Mouse (Mus musculus) kidney, postnatal 0 days (tissue): ENCODE results near the gene Zfp872. TPM values are rescaled to one million over a fixed set of nuclear protein-coding genes. Genes with fewer than 3 reads are reported as not detected.
A peak's percentile ranks its signal among the peaks of the same experiment; 100 is the strongest.
"Not testable (repeated sequence)": the region's sequence is repeated elsewhere in the genome, so short reads cannot be mapped to it uniquely, and the experiment has no call there.

ENCODE experiments used
- ATAC-seq: fragments of 200-750 bp; cut with Nextera tagmentation; replicated peaks from 2 replicates; pipeline ENCODE4 v1.8.0; 2017; ENCODE audit warnings: low read depth, moderate number of reproducible peaks, moderate TSS enrichment, moderate library complexity; ENCODE audit not compliant: low FRiP score
- DNase-seq: peaks from one replicate; pipeline ENCODE4 v3.0.0-alpha.2; 2016; ENCODE audit warnings: low spot score
- H3K27ac ChIP-seq: fragments of 300-500 bp; sonication (generic); 2 replicates; pipeline ENCODE4 v1.5.1; 2014; ENCODE audit warnings: mild to moderate bottlenecking
- H3K27me3 ChIP-seq: fragments of 300-500 bp; sonication (generic); 2 replicates; pipeline ENCODE4 v1.6.1; 2014; ENCODE audit warnings: low read length, mixed read lengths; ENCODE audit not compliant: insufficient read depth
- H3K36me3 ChIP-seq: fragments of 300-500 bp; sonication (generic); 2 replicates; pipeline ENCODE4 v1.6.1; 2014; ENCODE audit warnings: low read length, mixed read lengths; ENCODE audit not compliant: insufficient read depth
- H3K4me1 ChIP-seq: fragments of 300-500 bp; sonication (generic); replicated peaks from 2 replicates; pipeline ENCODE4 v1.6.1; 2014; ENCODE audit warnings: antibody characterized with exemption, low read length, mixed read lengths; ENCODE audit not compliant: insufficient read depth
- H3K4me2 ChIP-seq: fragments of 300-500 bp; sonication (generic); 2 replicates; pipeline ENCODE4 v1.6.1; 2014; ENCODE audit warnings: mild to moderate bottlenecking, low read length, moderate library complexity, mixed read lengths
- H3K4me3 ChIP-seq: fragments of 300-500 bp; sonication (generic); replicated peaks from 2 replicates; pipeline ENCODE4 v1.5.1; 2014; ENCODE audit warnings: low read depth, low read length
- H3K9ac ChIP-seq: fragments of 300-500 bp; sonication (generic); 2 replicates; pipeline ENCODE4 v1.6.1; 2014; ENCODE audit warnings: low read depth, low read length
- H3K9me3 ChIP-seq: fragments of 300-500 bp; sonication (generic); replicated peaks from 2 replicates; pipeline ENCODE4 v1.6.1; 2016; ENCODE audit warnings: low read length, inconsistent platforms, mixed read lengths
- CTCF ChIP-seq: IDR thresholded peaks from 2 replicates; pipeline ENCODE4 v1.5.1; 2016; ENCODE audit warnings: antibody characterized with exemption, low read depth, mild to moderate bottlenecking, moderate library complexity
- WGBS: fragments of 180-500 bp; shearing (Covaris S2); extraction: QIAGEN DNeasy Blood & Tissue Kit; methylation state at CpG from one replicate; pipeline ENCODE4 v1.1.7; 2014; 5-methylcytosine and 5-hydroxymethylcytosine counted together
- polyA plus RNA-seq: library from polyadenylated mRNA; unstranded; fragments of >200 nt; fragmentation: Nextera tagmentation; extraction: Ambion mirVana; gene quantifications from 2 replicates; pipeline ENCODE4 v1.2.1, GENCODE M21; 2015

Gene Zfp872
- polyA plus RNA-seq, 1 experiment from 2014 or later, result 0.11 TPM

DNA sequence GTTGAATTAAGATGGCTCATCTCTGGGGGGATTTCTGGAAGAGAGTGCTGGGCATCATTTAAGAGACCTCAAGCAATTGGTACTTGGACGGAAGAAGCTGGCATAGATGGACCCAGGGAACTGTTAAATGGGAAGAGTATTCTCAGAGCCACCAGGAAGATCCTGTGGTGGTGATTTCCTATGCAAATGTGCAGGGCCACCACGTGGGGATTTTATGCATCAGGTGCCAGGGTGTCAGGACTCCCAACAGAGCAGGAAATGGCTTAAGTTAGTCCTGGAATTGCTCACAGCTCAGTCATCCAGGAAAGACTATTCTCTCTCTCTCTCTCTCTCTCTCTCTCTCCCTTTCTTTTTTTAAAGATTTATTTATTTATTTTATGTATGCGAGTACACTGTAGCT lies 28.8 kb downstream of the Zfp872 start:
- no peak for TF ChIP-seq CTCF
- Histone ChIP-seq H3K27me3 (no peaks in the 10 kb centered on the region), H3K9ac (no peak overlapping the region), H3K9me3 (no peaks in the 10 kb centered on the region), H3K4me2 (no peak overlapping the region), H3K4me3 (no peak overlapping the region), H3K4me1 (no peaks in the 10 kb centered on the region), H3K36me3 (no peaks in the 10 kb centered on the region), H3K27ac (no peak overlapping the region)
- WGBS, result 44% methylated on average over 3 of the region's 3 CpGs
- ATAC-seq (no peak), DNase-seq (no peak)

- no peak for ATAC-seq
- H3K36me3 ChIP-seq, result no peaks in the 10 kb centered on the region
- H3K27ac ChIP-seq, result no peak overlapping the region
Observed at GRCm38 (mm10) chr9:22217858-22218493, 30.1 kb downstream of the Zfp872 start.

DNA sequence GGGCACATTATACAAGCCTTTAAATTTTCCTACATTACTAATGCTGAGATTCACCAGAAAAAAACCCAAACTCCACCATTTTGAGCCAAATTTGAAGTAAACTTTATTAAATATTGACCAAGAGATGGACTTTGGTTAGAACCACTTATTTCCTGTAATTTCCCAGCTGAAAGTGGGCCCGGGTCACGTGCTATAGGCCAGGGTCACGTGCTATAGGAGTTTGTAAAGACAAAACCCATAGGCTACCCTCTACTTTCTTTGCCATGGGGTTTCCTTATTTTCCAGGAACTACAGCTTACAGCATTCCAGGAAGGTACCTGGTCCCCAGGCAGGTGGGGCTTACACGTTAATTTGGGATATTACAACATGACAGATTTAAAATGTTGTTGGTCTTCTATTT lies 36.2 kb downstream of the Zfp872 start:
- no peaks in the 10 kb centered on the region for H3K9me3 ChIP-seq
- no peak overlapping the region for H3K9ac ChIP-seq
- H3K4me3 ChIP-seq, result no peak overlapping the region
- H3K27me3 ChIP-seq, result no peaks in the 10 kb centered on the region
- WGBS, result 94% methylated on average over 4 of the region's 4 CpGs
- no peak for TF ChIP-seq CTCF
- no peak overlapping the region for H3K4me2 ChIP-seq
- H3K36me3 ChIP-seq, result no peaks in the 10 kb centered on the region
- no peaks in the 10 kb centered on the region for H3K4me1 ChIP-seq
- no peak for DNase-seq
- no peak for ATAC-seq
- no peak overlapping the region for H3K27ac ChIP-seq

More at GRCm38 (mm10) chr9:22217858-22218493, 30.1 kb downstream of the Zfp872 start:
- no peaks in the 10 kb centered on the region for H3K27me3 ChIP-seq
- H3K4me2 ChIP-seq, result no peak overlapping the region
- H3K4me1 ChIP-seq, result no peaks in the 10 kb centered on the region
- DNase-seq, result no peak
- no peak overlapping the region for H3K4me3 ChIP-seq
- no peaks in the 10 kb centered on the region for H3K9me3 ChIP-seq
- no peak overlapping the region for H3K9ac ChIP-seq
- 55% methylated on average over 8 of the region's 8 CpGs for WGBS
- no peak for TF ChIP-seq CTCF

- H3K9ac ChIP-seq, result 0 out of 2 replicates have a peak overlapping the region, but pooled peaks have one; percentile 42
- ATAC-seq, result peak; percentile 15; the same call in 1 of the 2 replicates
- peak overlapping the region; percentile 67 for H3K4me2 ChIP-seq
- H3K9me3 ChIP-seq, result no peaks in the 10 kb centered on the region
- peak; percentile 45; the same call in 1 of the 2 replicates for TF ChIP-seq CTCF
- no peaks in the 10 kb centered on the region for H3K4me1 ChIP-seq
- peak overlapping the region; percentile 97; the same call in 1 of the 2 replicates for H3K27ac ChIP-seq
- 27% methylated on average over 17 of the region's 17 CpGs for WGBS
- no peaks in the 10 kb centered on the region for H3K36me3 ChIP-seq
- H3K4me3 ChIP-seq, result peak overlapping the region; percentile 79
- peak; percentile 77 for DNase-seq
- no peaks in the 10 kb centered on the region for H3K27me3 ChIP-seq
Observed at GRCm38 (mm10) chr9:22224536-22225503, 36.9 kb downstream of the Zfp872 start.

DNA sequence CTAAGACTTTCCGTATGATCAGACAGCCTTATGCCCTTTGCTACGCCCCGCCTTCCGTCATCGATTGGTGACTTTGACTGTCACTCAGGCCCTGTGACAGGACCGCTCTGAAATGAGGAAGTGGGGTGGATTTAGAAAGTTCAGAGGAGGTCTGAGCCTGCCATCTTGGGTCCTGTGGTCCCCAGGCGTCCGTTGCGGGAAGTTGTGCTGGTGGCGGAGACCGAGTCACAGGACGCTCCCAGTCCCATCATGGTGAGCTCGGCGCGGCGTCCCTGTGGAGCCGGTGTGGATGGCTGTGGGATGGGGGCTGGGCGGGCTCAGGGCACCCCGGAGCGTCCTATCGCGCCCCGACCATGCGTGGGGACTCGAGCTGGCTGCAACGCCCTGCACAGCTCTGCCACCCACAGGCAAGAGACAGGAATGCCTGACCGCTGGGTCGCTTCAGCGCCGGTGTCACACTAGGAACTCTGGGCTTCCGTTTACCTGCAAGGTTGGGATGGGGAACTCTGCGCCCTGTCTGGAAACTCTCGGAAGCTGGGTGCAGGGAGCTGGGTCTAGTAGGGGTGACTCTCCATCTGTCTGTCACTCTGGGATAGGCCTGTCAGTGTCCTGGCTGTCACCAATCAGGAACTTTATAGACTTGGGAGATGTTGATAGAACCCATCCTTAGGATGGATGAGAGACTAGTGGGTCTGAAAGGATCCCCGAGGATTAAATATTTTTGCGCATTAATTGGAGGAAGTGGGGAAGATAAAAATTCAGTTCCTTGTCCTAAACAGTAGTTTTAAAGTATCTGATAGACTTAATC lies 37.9 kb downstream of the Zfp872 start, which contains the start of gene Zfp809:
Gene Zfp809, plus strand, starts transcription at position 134 of the 808 bp plus-strand sequence.
- TF ChIP-seq CTCF, result peak; percentile 77
- Histone ChIP-seq H3K27me3 (no peaks in the 10 kb centered on the region), H3K4me2 (peak within 1 kb of the TSS; percentile 67), H3K9ac (peak within 1 kb of the TSS; percentile 89), H3K9me3 (no peaks in the 10 kb centered on the region), H3K27ac (peak within 1 kb of the TSS; percentile 97), H3K4me3 (peak within 1 kb of the TSS; percentile 79), H3K4me1 (no peaks in the 10 kb centered on the region), H3K36me3 (no peaks in the 10 kb centered on the region)
- peak; percentile 98 for DNase-seq
- WGBS, result 1% methylated on average over 35 of the region's 35 CpGs
- ATAC-seq, result peak; percentile 98

DNA sequence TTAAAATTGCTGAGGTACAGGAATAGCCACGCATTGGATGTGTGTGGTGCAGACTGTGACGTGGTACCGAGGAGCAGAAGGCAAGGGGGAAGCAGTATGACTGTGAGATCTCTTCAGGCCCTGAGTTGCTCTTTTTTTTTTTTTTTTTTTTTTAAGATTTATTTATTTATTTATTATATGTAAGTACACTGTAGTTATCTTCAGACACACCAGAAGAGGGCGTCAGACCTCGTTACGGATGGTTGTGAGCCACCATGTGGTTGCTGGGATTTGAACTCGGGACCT lies 38.4 kb downstream of the Zfp872 start:
- peak overlapping the region; percentile 89; the same call in 1 of the 2 replicates for H3K9ac ChIP-seq
- H3K4me2 ChIP-seq, result peak overlapping the region; percentile 67
- not testable (repeated sequence) for H3K27ac ChIP-seq, H3K36me3 ChIP-seq, H3K9me3 ChIP-seq, H3K4me1 ChIP-seq, DNase-seq, H3K27me3 ChIP-seq, ATAC-seq
- H3K4me3 ChIP-seq, result peak overlapping the region; percentile 79
- 74% methylated on average over 7 of the region's 7 CpGs for WGBS
